Mouse (Mus musculus): ENCODE measurements around the gene Hapln3. TPM values are rescaled to one million over a fixed set of nuclear protein-coding genes. Genes with fewer than 3 reads are reported as not detected.

The Hapln3 gene
- 2.7 and 3.2 TPM in 2 replicates for polyA plus RNA-seq (2016; fragmentation: Nextera tagmentation; extraction: Ambion mirVana)

GRCm38 (mm10) chr7:79130843-79131444, at the start of gene Hapln3:
TSS of gene Hapln3 (minus strand) at chr7:79131018.
- WGBS: 4% methylated on average over 19 of the region's 19 CpGs
- Histone ChIP-seq H3K4me3 (peak within 1 kb of the TSS; percentile 43), H3K27me3 (ENCODE audit: low read depth, poor library complexity, severe bottlenecking) (peaks cover 39% of the 10 kb centered on the region), H3K36me3 (peaks cover 23% of the 10 kb centered on the region), H3K4me1 (peaks cover 47% of the 10 kb centered on the region), H3K27ac (replicated peaks) (peak within 1 kb of the TSS; percentile 46; the same call in 1 of the 2 replicates), H3K9me3 (replicated peaks) (no peaks in the 10 kb centered on the region)
- peak; percentile 56 for DNase-seq (ENCODE audit: low spot score)

- WGBS: 89% methylated on average over 3 of the region's 3 CpGs
- no peak overlapping the region for H3K27ac ChIP-seq (replicated peaks)
- H3K27me3 ChIP-seq (ENCODE audit: low read depth, poor library complexity, severe bottlenecking): no peaks in the 10 kb centered on the region
- H3K9me3 ChIP-seq (replicated peaks): no peaks in the 10 kb centered on the region
- no peak for DNase-seq (ENCODE audit: low spot score)
- no peaks in the 10 kb centered on the region for H3K36me3 ChIP-seq
- no peaks in the 10 kb centered on the region for H3K4me1 ChIP-seq
- no peak overlapping the region for H3K4me3 ChIP-seq
These were observed 43.0 kb upstream of the Hapln3 start for GRCm38 (mm10) chr7:79173800-79174199.

- no peak for DNase-seq (ENCODE audit: low spot score)
- Histone ChIP-seq H3K36me3 (no peaks in the 10 kb centered on the region), H3K27ac (replicated peaks) (no peak overlapping the region), H3K27me3 (ENCODE audit: low read depth, poor library complexity, severe bottlenecking) (no peaks in the 10 kb centered on the region), H3K9me3 (replicated peaks) (0 out of 2 replicates have a peak, but pooled peaks cover 3% of the 10 kb centered on the region), H3K4me1 (peaks cover 3% of the 10 kb centered on the region; the same call in 1 of the 2 replicates), H3K4me3 (no peak overlapping the region)
- WGBS: 90% methylated on average over 1 of the region's 1 CpGs
These were observed 41.0 kb upstream of the Hapln3 start for GRCm38 (mm10) chr7:79171782-79172181.

- H3K4me3 ChIP-seq: no peak overlapping the region
- no peaks in the 10 kb centered on the region for H3K27me3 ChIP-seq (ENCODE audit: low read depth, poor library complexity, severe bottlenecking)
- H3K9me3 ChIP-seq (replicated peaks): 0 out of 2 replicates have a peak, but pooled peaks cover 7% of the 10 kb centered on the region
- H3K27ac ChIP-seq (replicated peaks): no peak overlapping the region
- DNase-seq (ENCODE audit: low spot score): no peak
- no peaks in the 10 kb centered on the region for H3K36me3 ChIP-seq
- WGBS: 66% methylated on average over 14 of the region's 14 CpGs
- peaks cover 6% of the 10 kb centered on the region; the same call in 1 of the 2 replicates for H3K4me1 ChIP-seq
These were observed 36.3 kb upstream of the Hapln3 start for GRCm38 (mm10) chr7:79167006-79167562.

- Histone ChIP-seq H3K9me3 (replicated peaks) (0 out of 2 replicates have a peak, but pooled peaks cover 4% of the 10 kb centered on the region), H3K27ac (replicated peaks) (no peak overlapping the region), H3K4me3 (no peak overlapping the region), H3K36me3 (no peaks in the 10 kb centered on the region), H3K4me1 (no peaks in the 10 kb centered on the region), H3K27me3 (ENCODE audit: low read depth, poor library complexity, severe bottlenecking) (no peaks in the 10 kb centered on the region)
- no peak for DNase-seq (ENCODE audit: low spot score)
- 81% methylated on average over 1 of the region's 1 CpGs for WGBS
These were observed 28.6 kb upstream of the Hapln3 start for GRCm38 (mm10) chr7:79159406-79159805.

GRCm38 (mm10) chr7:79149522-79149921, 18.7 kb upstream of the Hapln3 start:
- H3K4me1 ChIP-seq: peaks cover 32% of the 10 kb centered on the region
- H3K27ac ChIP-seq (replicated peaks): no peak overlapping the region
- peaks cover 3% of the 10 kb centered on the region; the same call in 1 of the 2 replicates for H3K27me3 ChIP-seq (ENCODE audit: low read depth, poor library complexity, severe bottlenecking)
- no peak overlapping the region for H3K4me3 ChIP-seq
- H3K36me3 ChIP-seq: peaks cover 9% of the 10 kb centered on the region
- 77% methylated on average over 6 of the region's 6 CpGs for WGBS
- H3K9me3 ChIP-seq (replicated peaks): no peaks in the 10 kb centered on the region
- no peak for DNase-seq (ENCODE audit: low spot score)

GRCm38 (mm10) chr7:79148711-79149266, 18.0 kb upstream of the Hapln3 start, which contains the start of gene Mfge8:
TSS of gene Mfge8 (minus strand) at chr7:79149060.
- under 1% methylated on average over 39 of the region's 39 CpGs for WGBS
- no peaks in the 10 kb centered on the region for H3K9me3 ChIP-seq (replicated peaks)
- peak within 1 kb of the TSS; percentile 73 for H3K4me3 ChIP-seq
- H3K27me3 ChIP-seq (ENCODE audit: low read depth, poor library complexity, severe bottlenecking): peaks cover 3% of the 10 kb centered on the region; the same call in 1 of the 2 replicates
- DNase-seq (ENCODE audit: low spot score): peak; percentile 92
- peak within 1 kb of the TSS; percentile 89 for H3K27ac ChIP-seq (replicated peaks)
- H3K4me1 ChIP-seq: peaks cover 32% of the 10 kb centered on the region
- H3K36me3 ChIP-seq: peaks cover 16% of the 10 kb centered on the region

- DNase-seq (ENCODE audit: low spot score): peak; percentile 36
- peaks cover 23% of the 10 kb centered on the region for H3K36me3 ChIP-seq
- peak overlapping the region; percentile 73 for H3K4me3 ChIP-seq
- peaks cover 32% of the 10 kb centered on the region for H3K4me1 ChIP-seq
- peaks cover 3% of the 10 kb centered on the region; the same call in 1 of the 2 replicates for H3K27me3 ChIP-seq (ENCODE audit: low read depth, poor library complexity, severe bottlenecking)
- WGBS: under 1% methylated on average over 20 of the region's 20 CpGs
- H3K27ac ChIP-seq (replicated peaks): peak overlapping the region; percentile 89
- no peaks in the 10 kb centered on the region for H3K9me3 ChIP-seq (replicated peaks)
These were observed 17.3 kb upstream of the Hapln3 start for GRCm38 (mm10) chr7:79147931-79148653.

GRCm38 (mm10) chr7:79147011-79147837, 16.4 kb upstream of the Hapln3 start:
- H3K9me3 ChIP-seq (replicated peaks): no peaks in the 10 kb centered on the region
- peaks cover 32% of the 10 kb centered on the region for H3K4me1 ChIP-seq
- H3K27ac ChIP-seq (replicated peaks): 0 out of 2 replicates have a peak overlapping the region, but pooled peaks have one; percentile 89
- H3K36me3 ChIP-seq: peaks cover 31% of the 10 kb centered on the region
- peaks cover 3% of the 10 kb centered on the region; the same call in 1 of the 2 replicates for H3K27me3 ChIP-seq (ENCODE audit: low read depth, poor library complexity, severe bottlenecking)
- WGBS: 55% methylated on average over 12 of the region's 12 CpGs
- no peak for DNase-seq (ENCODE audit: low spot score)
- H3K4me3 ChIP-seq: peak overlapping the region; percentile 73

- peak; percentile 84 for DNase-seq (ENCODE audit: low spot score)
- Histone ChIP-seq H3K4me1 (0 out of 2 replicates have a peak, but pooled peaks cover 4% of the 10 kb centered on the region), H3K27me3 (ENCODE audit: low read depth, poor library complexity, severe bottlenecking) (no peaks in the 10 kb centered on the region), H3K4me3 (no peak overlapping the region), H3K36me3 (peaks cover 60% of the 10 kb centered on the region), H3K9me3 (replicated peaks) (no peaks in the 10 kb centered on the region), H3K27ac (replicated peaks) (no peak overlapping the region)
- WGBS: 34% methylated on average over 8 of the region's 8 CpGs
These were observed 10.1 kb upstream of the Hapln3 start for GRCm38 (mm10) chr7:79140897-79141296.

GRCm38 (mm10) chr7:79139891-79140591, 9.2 kb upstream of the Hapln3 start:
- H3K4me3 ChIP-seq: no peak overlapping the region
- no peak for DNase-seq (ENCODE audit: low spot score)
- no peaks in the 10 kb centered on the region for H3K9me3 ChIP-seq (replicated peaks)
- 0 out of 2 replicates have a peak, but pooled peaks cover 4% of the 10 kb centered on the region for H3K4me1 ChIP-seq
- peaks cover 65% of the 10 kb centered on the region for H3K36me3 ChIP-seq
- H3K27ac ChIP-seq (replicated peaks): no peak overlapping the region
- 61% methylated on average over 4 of the region's 4 CpGs for WGBS
- no peaks in the 10 kb centered on the region for H3K27me3 ChIP-seq (ENCODE audit: low read depth, poor library complexity, severe bottlenecking)
